Mouse (Mus musculus): ENCODE data around the gene Il7r.
A peak's percentile ranks its signal among the peaks of the same experiment; 100 is the strongest.
"Not testable (repeated sequence)": the region's sequence is repeated elsewhere in the genome, so short reads cannot be mapped to it uniquely, and the experiment has no call there.

Gene Il7r

DNA sequence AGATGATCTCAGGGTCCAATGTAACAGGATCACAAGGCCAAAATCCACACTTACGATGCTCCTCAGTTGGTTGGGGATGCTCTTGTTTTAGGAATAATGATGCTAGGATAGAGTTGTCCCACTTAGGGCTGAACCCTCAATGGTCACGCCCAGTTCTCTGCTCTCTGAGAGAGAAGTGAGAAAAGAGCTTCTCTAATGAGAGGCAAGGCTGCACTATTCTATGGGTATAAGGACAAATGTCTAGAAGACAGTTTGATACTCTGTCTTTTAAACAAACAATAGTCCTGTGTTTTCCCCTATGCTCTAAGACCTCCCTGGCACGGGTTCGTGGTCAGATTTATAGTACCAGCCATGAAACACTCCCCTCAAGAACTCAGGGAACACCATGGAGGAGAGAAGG is at the start of gene Il7r:
TSS of gene Il7r (minus strand) at position 101 of the 400 bp plus-strand sequence.
- no peak for DNase-seq

DNA sequence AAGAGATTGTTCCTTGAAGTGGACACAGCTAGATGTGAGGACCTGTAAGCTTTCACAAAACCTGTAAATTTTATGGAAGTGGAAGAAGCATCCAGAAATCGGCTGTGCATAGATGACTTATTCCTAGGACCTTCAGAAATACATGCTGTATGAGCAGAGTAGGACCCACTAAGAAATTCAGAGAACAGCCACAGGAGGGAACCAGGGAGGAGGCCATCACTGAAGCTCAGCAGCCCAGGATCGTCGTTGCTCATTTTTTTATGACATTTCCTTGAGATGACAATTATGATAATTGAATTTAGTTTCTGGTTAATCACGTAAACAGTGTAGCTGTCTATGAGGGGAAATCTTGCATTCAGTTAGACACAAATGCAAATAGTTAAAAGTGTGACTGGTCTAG is 47.3 kb upstream of the Il7r start:
- no peak for DNase-seq

DNA sequence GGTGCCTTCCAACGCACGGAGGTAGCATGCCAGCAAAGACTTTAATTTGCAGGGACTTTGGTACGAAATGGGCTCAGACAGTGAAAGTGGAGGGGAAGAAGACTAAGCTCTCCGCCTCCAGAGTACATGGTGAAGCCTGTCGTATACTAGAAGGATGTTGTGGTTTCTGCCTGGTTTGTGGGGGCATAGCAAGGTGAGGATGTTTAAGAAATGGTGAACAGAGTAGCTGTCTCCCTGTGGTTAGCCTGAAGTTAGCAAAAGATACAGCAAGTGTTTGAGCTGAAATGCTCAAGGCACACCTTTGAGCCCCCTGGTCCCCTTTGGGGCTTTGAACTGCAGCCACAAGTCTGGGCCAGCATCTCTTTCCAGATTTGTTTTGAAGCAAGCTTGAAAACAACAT is 44.8 kb upstream of the Il7r start:
- no peak for DNase-seq

DNA sequence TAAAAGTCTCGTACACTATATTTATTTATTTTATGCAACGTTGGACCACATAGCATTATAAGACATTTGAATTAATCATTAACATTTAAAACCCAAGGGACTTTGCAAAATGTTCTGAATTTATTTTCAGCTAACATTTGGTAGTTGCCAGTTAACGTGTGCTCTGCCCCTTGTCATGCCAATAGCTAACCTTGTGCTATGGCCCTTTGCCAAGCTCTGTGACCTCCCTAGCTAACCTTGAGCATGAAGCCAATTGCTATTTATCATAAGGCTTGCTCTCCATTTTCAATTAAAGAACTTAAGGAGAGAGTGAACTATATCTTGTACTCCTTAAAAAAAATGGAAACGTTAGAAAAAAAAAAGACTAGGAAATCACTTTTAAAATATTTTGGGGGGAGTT is 43.4 kb upstream of the Il7r start:
- DNase-seq = peak; percentile 82

DNA sequence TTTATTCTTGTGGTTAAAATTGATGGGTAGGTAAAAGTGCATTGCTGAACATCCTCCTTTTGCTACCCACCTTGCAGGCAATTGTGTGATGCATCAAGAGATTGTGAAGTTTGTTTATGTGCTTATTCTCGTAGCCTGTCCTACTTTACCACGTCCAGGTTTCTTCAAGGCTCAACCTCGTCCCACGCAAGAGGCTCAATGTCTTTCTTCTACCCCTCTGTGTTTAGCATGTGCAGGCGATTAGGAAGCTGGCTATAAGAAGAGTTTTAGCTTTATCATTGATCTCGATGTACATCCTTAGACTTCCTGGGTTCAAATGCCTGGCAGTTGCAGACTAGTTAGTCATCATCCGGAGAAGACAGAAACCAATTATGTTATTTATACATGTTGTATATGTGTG is 42.7 kb upstream of the Il7r start:
- no peak for DNase-seq

DNA sequence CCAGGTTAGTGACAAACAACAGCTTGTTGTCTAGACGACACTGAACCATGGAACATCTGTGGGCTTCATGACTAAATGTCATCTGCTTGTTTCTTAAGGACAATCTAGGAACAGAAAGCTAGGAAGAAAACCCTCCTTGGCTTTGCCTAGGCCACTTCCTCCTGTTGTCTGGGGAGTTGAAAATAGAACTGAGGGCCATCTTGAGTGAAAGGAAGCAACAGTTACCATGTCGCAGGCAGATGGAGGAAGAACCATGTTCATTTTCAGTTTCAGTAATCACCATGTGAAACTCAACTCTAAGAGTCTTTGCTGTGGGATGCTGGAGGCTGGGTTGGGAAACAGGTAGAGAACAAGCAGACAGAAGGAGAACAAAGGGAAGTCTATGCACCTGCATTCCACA is 41.9 kb upstream of the Il7r start:
- no peak for DNase-seq

DNA sequence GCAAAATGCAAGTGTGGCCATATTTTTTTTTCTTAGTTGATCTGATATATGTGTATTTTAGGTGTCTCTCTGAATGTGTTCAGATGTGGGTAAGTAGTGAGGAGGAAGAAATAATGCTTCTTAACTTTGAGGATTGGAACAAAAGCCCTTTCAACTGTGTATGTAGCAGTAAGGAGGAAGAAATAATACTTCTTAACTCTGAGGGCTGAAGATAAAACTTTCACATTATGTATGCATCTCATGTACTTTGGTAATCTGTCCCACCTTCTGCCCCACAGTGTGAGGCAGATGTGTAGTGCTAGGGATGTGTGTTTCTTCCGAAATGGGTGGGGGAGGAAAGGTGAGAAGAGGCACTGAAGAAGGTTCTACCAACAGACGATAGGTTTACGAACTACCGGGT is 37.3 kb upstream of the Il7r start:
- no peak for DNase-seq

DNA sequence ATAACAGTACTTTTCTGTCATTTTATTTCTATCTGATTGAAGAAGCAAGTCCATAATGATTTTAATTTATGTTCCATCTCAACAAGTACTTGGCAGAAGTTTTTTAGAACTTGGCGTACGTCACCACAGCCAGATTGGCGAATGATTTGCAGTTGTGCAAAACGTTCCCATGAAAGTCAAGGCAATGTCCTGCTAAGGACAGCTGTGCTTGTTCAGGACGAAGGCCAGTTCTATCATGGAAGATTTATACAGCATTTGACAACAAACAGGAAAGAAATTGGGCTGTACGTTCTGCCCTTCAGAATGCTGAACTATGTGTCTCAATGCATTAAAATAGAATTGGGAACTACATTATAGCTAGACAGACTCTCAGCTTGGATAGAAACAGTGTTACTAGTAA is 35.4 kb upstream of the Il7r start:
- DNase-seq = peak; percentile 37

DNA sequence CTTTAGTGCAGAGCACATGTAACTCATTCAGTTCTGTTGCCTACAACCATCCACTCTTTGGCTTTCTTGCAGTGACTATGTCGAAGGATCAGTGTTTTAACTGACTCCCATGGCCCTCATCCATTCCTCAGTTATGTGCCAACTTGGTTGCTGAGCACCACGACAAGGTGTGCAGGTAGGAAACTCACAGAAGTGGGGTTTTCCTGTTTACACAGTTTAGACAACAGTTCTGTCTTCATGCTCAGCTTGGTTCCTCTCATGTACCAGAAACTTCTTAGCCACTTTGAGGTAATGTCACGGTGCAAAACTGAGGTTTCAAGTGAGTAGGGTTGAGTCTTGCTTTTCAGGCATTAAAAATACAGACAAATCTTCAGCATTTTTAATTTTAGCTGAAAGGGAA is 34.2 kb upstream of the Il7r start:
- DNase-seq = no peak

DNA sequence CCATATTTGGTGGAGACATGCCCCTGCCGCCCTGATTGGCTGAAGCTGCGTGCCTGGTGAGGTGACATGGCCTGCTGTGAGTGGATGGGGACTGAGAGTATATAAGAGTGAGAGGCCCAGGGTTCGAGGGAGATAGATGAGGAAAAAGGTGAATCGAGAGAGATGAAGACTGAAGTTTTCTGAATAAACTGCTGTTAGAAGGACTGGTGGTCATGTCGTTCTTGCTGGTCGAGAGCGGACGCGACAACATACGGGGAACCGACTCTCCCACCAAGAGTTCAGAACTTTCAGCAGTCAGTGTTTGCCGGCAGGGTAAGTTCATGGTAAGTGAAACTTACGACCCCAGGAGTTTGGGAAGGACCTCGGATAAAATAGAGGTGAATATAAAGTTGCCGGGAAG is 27.3 kb upstream of the Il7r start:
- not testable (repeated sequence) for DNase-seq

DNA sequence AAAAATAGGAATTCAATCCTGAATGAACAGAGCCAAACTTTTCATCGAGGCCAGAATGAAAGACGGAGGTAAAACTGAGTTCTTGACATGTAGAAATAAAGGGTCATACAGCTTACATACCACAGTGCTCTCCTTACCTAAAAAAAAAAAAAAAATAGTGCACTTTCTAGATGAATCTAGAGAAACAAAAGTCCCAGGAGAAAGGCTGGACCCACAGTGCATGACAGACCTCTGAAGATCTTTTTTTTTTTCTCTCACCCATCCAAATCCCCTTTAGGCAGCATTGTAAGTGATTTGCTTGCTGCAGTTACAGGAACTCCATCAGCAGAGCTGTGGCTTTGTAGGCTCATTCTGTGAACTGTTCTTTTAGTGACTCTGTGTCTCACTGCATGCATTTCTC is 19.0 kb upstream of the Il7r start:
- no peak for DNase-seq

DNA sequence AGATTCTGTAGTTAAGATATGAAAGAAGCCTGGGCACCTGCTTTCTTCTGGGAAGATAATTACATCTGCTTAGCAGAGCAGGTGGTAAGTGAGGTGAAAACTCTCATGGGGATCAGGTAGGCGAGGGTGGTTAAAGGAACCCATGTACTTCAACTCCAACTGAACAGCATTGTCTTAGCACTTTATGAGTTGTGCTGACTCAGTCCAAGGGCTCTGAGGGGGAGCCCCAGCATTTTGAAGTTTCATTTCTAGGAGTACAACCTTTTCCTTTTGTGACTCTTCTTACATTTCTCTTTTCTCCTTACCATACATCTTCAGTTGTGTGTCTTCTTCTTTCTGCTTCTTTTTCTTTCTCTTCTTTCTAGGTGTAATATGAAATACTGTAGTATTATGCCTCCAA is 5.2 kb upstream of the Il7r start:
- DNase-seq = no peak

DNA sequence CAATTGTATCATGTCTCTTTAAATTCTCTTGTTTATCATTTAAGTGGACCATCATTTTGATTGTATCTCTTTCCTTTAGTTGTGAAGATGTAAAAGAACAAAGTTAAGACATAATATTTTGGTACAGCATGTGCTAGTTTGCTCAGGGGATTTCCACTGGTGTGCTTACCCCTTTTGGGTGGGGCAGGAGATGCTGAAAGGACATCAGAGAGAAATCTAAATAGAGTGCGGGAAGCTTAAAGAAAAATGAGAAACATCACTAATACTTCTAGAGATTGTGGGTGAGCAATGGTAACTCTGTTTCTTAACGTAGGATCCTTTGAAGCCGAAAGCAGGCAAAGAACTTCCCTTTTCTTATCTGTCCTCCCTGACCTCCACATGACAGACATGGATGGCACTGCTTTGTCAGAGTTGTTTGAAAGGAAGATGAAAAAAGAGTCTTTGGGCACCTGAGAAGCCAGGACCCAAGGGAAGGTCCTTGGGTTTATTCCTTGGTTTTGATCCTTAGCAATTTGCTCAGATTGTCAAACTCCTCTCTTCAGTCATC is 3.5 kb upstream of the Il7r start:
- no peak for DNase-seq

DNA sequence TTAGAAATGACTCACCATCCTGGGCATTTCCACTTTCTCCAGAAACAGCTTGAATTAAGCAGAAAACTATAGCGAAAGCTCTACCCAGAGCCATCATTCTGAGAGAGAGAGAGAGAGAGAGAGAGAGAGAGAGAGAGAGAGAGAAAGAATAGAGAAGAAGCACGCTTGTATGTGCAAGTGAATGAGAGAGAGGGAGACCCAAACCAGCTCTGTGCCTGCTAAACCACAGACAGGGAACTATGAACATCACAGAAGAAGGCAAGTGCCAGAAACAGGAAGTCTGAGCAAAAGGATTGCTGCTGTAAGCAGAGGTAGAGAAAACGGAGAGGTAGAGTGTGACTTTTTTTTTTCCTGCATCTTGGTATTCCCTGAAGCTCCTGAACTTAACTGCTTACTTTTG is 330 bp downstream of the Il7r start:
- DNase-seq = no peak

DNA sequence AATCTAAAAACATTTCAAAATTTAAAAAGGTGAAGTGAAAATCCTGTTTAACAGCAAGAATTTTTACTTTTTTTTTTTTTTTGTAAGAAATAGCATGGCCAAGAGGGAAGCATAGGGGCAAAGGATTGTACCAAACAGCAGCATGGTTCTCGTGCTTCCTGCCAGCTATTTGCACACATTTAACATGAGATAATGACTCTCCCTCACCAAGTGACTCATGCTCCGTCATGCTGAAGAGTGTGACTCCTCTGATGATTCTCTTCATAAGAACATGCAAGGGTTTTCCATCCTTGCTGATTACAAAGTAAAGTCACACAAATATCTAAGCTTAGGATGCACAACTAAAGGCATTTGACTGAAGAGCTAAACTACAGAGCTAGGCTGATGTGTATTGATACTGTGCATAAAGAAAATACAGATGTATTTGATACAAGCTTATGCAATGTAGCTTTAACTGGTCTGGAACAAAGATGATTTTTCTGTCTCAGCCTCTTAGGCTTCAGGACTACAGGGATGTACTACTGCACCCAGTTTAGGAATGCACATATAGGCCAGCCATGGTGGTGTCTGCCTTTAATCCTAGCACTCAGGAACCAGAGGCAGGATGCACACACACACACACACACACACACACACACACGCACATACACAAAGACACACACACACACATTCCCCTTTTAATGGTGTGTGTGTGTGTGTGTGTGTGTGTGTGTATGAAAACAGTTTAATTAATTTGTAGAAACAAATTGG is 1.6 kb downstream of the Il7r start:
- no peak for DNase-seq

DNA sequence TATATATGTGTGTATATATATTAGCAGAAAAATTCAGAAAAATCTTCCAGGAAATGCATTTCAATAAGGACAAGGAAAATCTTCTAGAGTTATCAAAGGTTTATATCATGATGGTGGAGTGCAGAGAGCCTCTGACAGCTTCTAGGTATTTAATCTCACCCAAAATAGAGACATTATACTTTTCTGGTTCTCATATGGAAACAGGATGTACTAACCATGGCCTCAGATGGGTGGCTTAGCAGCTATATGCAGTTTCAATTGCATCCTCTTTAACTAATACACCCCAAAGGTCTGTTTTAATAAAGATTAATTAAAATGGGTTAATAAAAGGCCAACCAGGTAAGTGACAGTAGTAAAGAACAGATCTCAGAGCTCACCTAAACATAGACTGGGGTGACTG is 3.6 kb downstream of the Il7r start:
- DNase-seq = no peak

DNA sequence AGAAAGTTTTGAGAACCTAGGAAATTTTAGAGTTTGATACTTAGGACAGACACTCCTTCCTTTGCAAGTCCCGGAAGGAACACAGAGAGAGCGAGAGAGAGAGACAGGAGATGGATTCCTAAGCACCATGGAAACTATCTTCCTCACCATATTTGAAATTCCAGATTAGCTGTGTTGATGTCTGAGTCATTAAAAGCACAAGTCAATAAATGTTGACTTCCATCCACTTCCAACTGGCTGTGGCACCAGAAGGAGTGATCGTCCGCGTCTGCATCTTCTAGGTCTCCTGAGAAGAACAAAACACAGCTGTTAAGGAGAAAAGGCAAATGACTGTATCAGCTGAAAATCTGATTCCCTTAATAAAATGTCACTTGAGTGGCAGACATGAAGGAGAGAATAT is 5.1 kb downstream of the Il7r start:
- DNase-seq = no peak

DNA sequence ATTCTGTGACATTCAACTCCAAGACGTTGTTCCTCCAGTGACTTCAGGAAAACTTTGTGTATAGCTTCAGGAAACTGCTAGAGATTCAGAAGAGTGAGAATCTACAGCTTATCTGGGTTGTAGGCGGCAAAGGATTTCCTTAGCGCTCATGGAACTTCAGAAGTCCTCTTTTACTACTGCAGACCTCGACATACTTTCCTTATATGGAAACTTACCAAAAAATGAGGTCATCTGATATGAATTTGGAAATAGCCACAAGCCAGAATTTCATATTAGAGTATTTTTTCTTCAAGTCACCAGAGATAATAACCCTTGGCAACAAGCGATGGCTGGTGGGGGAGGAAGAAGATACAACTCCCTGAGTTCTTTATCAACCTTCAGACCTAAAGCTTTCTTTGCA is 6.0 kb downstream of the Il7r start:
- no peak for DNase-seq

DNA sequence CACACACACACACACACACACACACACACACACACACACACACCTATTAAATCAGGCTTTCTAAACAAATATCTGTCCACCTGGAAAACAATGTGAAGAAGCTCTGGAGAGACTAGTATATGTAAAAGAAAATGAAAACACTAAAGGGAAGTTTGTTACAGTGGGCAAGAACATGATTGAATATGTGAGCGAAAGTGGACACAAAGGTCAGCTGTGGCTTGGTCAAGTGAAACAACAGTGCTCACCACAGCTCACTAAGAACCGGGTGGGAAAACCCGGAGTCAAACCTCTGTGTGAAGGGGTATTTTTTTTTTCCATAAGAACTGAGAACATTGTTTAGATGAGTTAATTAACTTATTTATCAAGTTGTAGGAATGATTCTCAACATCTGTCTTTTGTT is 6.9 kb downstream of the Il7r start:
- no peak for DNase-seq

DNA sequence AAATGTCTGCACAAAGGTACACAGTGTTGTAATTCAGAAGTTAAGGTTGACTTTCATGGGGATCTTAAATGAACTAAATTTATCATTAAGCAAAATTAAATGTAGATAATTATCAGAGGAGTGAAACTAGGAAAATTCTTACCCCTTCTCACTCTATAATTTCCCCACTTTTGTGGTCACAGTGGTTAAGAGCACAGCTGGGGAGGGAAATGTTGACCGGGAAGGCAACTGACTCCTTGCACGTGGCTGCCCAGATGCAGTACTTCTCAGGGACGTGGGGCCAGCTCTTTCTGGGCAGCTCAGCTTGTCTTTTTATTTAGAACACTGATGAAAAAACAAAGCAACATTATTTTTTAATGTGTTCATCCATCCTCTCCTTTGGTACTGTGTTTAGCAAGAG is 37.9 kb downstream of the Il7r start:
- no peak for DNase-seq

DNA sequence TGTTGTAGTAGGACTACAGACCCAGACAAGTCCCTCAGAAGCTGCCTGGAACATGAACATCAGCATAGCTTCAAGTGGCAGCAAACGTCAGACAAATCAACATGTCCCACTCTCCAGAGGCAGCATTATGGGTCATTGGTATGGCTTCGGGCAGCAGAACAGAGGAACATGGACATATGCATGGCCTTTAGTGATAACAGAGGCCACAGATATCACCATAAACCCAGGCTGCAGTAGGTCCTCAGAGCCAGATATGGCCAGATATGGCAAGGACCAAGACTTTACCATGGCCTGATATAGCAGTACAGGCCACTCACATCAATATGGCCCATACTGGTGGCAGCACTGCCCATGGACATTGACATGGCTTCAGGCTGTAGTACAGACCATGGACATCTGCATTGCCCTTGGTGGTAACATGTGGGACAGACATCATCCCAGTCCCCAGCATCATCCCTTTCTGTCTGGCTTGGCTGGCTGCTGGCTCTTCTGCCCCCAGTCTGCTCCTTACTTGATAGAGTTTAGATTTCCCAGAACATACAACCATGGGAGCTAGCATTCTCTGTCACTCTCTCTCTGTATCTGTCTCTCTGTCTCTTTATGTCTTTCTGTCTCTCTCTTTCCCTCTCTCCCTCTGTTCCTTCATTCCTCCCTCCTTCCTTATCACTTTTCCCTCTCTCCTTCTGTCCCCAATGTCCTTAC is 40.4 kb downstream of the Il7r start:
- no peak for DNase-seq

DNA sequence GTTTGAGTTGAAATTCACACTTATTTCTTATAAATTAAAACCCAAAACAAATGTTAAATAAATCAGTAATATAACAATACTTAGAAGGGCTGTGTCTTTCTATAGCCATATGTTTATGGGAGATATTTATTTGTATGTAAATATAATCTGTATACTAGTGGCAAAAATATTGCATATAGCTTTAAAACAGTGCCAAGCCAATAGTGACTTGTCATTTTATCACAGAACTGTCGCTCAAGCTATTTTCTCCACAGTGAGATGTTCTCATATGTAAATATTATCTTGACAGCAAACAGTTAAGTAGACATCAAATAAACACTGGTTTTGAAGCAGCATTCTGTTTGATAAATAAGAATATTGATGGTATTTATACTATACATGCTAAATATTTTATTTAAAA is 56.8 kb downstream of the Il7r start:
- DNase-seq = no peak

DNA sequence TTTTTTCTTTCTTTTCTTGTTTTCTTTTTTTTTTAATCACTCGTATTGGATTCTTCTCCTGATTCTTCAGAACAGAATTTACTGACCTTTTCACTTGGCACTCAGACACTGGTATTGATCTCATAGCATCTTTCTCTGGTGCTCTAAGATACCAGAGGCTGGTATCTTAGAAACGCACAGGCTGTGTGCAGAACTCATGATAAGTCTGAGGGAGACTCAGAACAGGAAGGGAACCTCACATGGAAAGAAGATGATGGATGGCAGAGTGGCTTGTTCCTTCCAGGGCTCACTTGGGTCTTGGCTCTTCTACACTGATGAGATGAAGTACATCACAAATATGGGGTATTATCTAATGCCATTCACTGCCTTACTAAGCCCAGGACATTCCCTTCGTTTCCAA is 57.4 kb downstream of the Il7r start:
- DNase-seq = no peak

DNA sequence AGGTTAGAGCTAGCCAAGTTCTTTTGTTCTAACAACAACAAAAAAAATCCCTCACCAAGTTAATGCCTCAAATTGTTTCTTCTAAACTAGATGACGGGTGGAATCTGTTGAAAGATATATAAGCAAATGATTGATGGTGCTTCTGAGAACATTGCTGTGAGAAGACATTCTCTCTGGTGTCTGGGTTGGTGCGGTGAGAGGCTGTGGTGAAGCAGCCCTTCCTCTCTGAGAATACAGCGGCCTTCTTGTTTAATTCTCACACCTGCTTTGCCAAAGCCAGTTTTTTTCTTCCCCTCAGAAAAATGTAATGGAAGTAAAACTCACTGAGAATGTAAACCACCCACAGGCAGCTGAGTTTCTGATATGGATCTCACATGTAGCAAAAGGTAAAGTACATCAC is 57.8 kb downstream of the Il7r start:
- DNase-seq = no peak
